Comparison of ENCODE assay signal across 8 mouse cellular contexts in the genomic region with DNA sequence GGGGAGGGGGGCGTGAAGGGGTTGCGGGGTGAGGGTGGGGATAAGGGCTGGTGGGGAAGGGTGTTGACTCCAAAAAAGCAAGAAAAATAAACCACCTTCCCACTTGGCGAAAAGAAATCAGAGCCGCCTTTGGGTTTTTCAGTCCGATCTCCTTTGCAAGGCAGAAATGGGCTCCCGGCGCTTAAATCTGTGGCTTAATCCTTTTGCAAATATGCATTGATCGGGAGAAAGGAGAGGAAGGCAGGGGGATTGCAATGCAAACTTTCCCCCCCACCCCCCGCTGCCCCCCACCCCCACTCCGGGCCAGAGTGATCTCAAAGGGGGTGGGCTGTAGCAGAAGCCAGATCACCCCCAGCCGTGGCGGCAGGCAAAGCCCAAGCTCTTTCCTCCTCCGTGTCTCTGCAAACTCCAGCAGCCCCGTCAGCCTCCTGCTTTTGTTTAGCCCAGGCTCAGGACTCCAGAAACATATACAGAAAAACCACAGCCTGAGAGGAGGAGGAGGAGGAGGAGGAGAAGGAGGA. TPM values are rescaled to one million over a fixed set of nuclear protein-coding genes. Genes with fewer than 3 reads are reported as not detected.
DNase-seq lines count a peak whose midpoint lies in the region; ATAC-seq and TF ChIP-seq lines count a peak whose summit lies in the region.

No protein-coding gene starts in this region.

- H3K9ac ChIP-seq in forebrain, embryonic 11.5 days (ENCODE audit: low read length) = peak overlapping the region; percentile 97
- peak overlapping the region; percentile 92 for H3K9ac ChIP-seq in hindbrain, embryonic 16.5 days (ENCODE audit: low read depth, low read length)
- peak overlapping the region; percentile 95 for H3K9ac ChIP-seq in stomach, embryonic 16.5 days (ENCODE audit: low read length)

- peaks cover 3% of the 10 kb centered on the region; the same call in 1 of the 2 replicates for H3K4me1 ChIP-seq in lung, adult 2 months (ENCODE audit: control insufficient read depth, insufficient read depth, low read length)
- H3K4me1 ChIP-seq in forebrain, embryonic 11.5 days (replicated peaks; ENCODE audit: control insufficient read depth, insufficient read depth, low read length) = peaks cover 3% of the 10 kb centered on the region
- H3K4me1 ChIP-seq in hindbrain, embryonic 16.5 days (ENCODE audit: control insufficient read depth, insufficient read depth, low read depth, low read length) = no peaks in the 10 kb centered on the region
- peaks cover 14% of the 10 kb centered on the region for H3K4me1 ChIP-seq in stomach, embryonic 16.5 days (ENCODE audit: control insufficient read depth, insufficient read depth, low read length)

- H3K4me2 ChIP-seq in forebrain, embryonic 11.5 days (ENCODE audit: low read depth, low read length, severe bottlenecking) = peak overlapping the region; percentile 58
- peak overlapping the region; percentile 69 for H3K4me2 ChIP-seq in hindbrain, embryonic 16.5 days (ENCODE audit: low read length)
- peak overlapping the region; percentile 76 for H3K4me2 ChIP-seq in stomach, embryonic 16.5 days (ENCODE audit: low read depth, low read length)

- peak; percentile 84 for DNase-seq in lung, adult 2 months
- no peak for DNase-seq in lung, postnatal 4 days
- DNase-seq in adrenal gland, postnatal 4 days (ENCODE audit: low spot score in 2 of 2) = peak; percentile 52 to 64
- DNase-seq in forebrain, embryonic 11.5 days (ENCODE audit: low spot score) = peak; percentile 92
- DNase-seq in gastrocnemius, postnatal 25 days = no peak

- WGBS in lung, adult 2 months = 1% methylated on average over 14 of the region's 14 CpGs
- WGBS in forebrain, embryonic 11.5 days = 3% methylated on average over 12 of the region's 14 CpGs
- under 1% methylated on average over 14 of the region's 14 CpGs for WGBS in hindbrain, embryonic 16.5 days
- 0% methylated on average over 14 of the region's 14 CpGs for WGBS in stomach, embryonic 16.5 days

- peak overlapping the region; percentile 66 for H3K4me3 ChIP-seq in lung, adult 2 months (replicated peaks; ENCODE audit: extremely low read depth, low read depth, low read length)
- peak overlapping the region; percentile 87 for H3K4me3 ChIP-seq in forebrain, embryonic 11.5 days (ENCODE audit: low read depth, low read length)
- peak overlapping the region; percentile 79 for H3K4me3 ChIP-seq in hindbrain, embryonic 16.5 days (ENCODE audit: low read length)
- peak overlapping the region; percentile 88 for H3K4me3 ChIP-seq in stomach, embryonic 16.5 days (replicated peaks; ENCODE audit: low read length)

- peak overlapping the region; percentile 100 for H3K27ac ChIP-seq in forebrain, embryonic 11.5 days (ENCODE audit: low read depth, low read length)
- H3K27ac ChIP-seq in hindbrain, embryonic 16.5 days (ENCODE audit: low read depth, low read length) = peak overlapping the region; percentile 98
- H3K27ac ChIP-seq in stomach, embryonic 16.5 days (ENCODE audit: low read length) = peak overlapping the region; percentile 100

- H3K9me3 ChIP-seq in forebrain, embryonic 11.5 days (ENCODE audit: control insufficient read depth, low read length) = no peaks in the 10 kb centered on the region
- H3K9me3 ChIP-seq in hindbrain, embryonic 16.5 days (ENCODE audit: control insufficient read depth, low read length) = no peaks in the 10 kb centered on the region
- H3K9me3 ChIP-seq in stomach, embryonic 16.5 days (replicated peaks; ENCODE audit: control insufficient read depth, low read length) = no peaks in the 10 kb centered on the region

- no peaks in the 10 kb centered on the region for H3K36me3 ChIP-seq in forebrain, embryonic 11.5 days (ENCODE audit: control insufficient read depth, insufficient read depth, low read length)
- H3K36me3 ChIP-seq in hindbrain, embryonic 16.5 days (ENCODE audit: control insufficient read depth, insufficient read depth, low read length) = no peaks in the 10 kb centered on the region
- H3K36me3 ChIP-seq in stomach, embryonic 16.5 days (ENCODE audit: control insufficient read depth, insufficient read depth, low read length) = no peaks in the 10 kb centered on the region

- no peak for TF ChIP-seq CTCF in lung, adult 2 months (IDR thresholded peaks at IDR 0.05; ENCODE audit: insufficient read depth, low read length)

- ATAC-seq in forebrain, embryonic 11.5 days (replicated peaks; ENCODE audit: low FRiP score) = peak; percentile 92
- ATAC-seq in hindbrain, embryonic 16.5 days = peak; percentile 93
- ATAC-seq in megakaryocyte progenitor cell, adult 5-6 weeks (replicated peaks; ENCODE audit: poor library complexity) = peak; percentile 33
- peak; percentile 90 for ATAC-seq in stomach, embryonic 16.5 days (ENCODE audit: insufficient read depth, low FRiP score)

- peak; percentile 91 for TF ChIP-seq POLR2A in lung, adult 2 months (IDR thresholded peaks at IDR 0.05; ENCODE audit: borderline replicate concordance, extremely low read depth, low read depth, low read length)

- H3K27me3 ChIP-seq in forebrain, embryonic 11.5 days (ENCODE audit: control insufficient read depth, insufficient read depth, low read length) = no peaks in the 10 kb centered on the region
- H3K27me3 ChIP-seq in hindbrain, embryonic 16.5 days (replicated peaks; ENCODE audit: control insufficient read depth, insufficient read depth, low read length) = no peaks in the 10 kb centered on the region
- H3K27me3 ChIP-seq in stomach, embryonic 16.5 days (ENCODE audit: control insufficient read depth, insufficient read depth, low read length) = no peaks in the 10 kb centered on the region

RNA-seq across cellular contexts. Expression of a gene that starts 0.3 kb away (rescaled TPM):
- polyA plus RNA-seq in lung, adult 2 months (2012; rRNA removed) = 45.2 and 56.8 TPM in 2 replicates
- total RNA-seq in adrenal gland, postnatal 4 days (2021) = 100 to 1,000 TPM; 202 to 226 TPM
- 45.8 and 51.1 TPM in 2 replicates for polyA plus RNA-seq in forebrain, embryonic 11.5 days (2014; fragmentation: Nextera tagmentation; extraction: Ambion mirVana)
- 36.0 and 38.9 TPM in 2 replicates for polyA plus RNA-seq in hindbrain, embryonic 16.5 days (2015; fragmentation: Nextera tagmentation; extraction: Ambion mirVana)
- 7.7 and 10.7 TPM in 2 replicates for total RNA-seq in megakaryocyte progenitor cell, adult 5-6 weeks (2015)
- total RNA-seq in megakaryocyte progenitor cell, adult 5-6 weeks (2017) = 2.5 and 5.1 TPM in 2 replicates
- 32.4 and 35.6 TPM in 2 replicates for polyA plus RNA-seq in stomach, embryonic 16.5 days (2015; fragmentation: Nextera tagmentation; extraction: Ambion mirVana)
- 10 to 100 TPM; 19.3 to 19.9 TPM for total RNA-seq in gastrocnemius, postnatal 25 days (2021)

Comparison
In these comparisons a context has a peak if more than half of its experiments do, and no peak if none do; other contexts are left out.
1. DNase-seq: peak in lung, adult 2 months (single experiment), adrenal gland, postnatal 4 days (2 of 2) and forebrain, embryonic 11.5 days (single experiment); none in lung, postnatal 4 days (0 of 2) and gastrocnemius, postnatal 25 days (single experiment).
2. ATAC-seq: peak in every context shown above with its lines; median percentile 93 in hindbrain, embryonic 16.5 days; 92 in forebrain, embryonic 11.5 days; 90 in stomach, embryonic 16.5 days; 33 in megakaryocyte progenitor cell, adult 5-6 weeks.
3. Peak in every context shown above with its lines, with median percentiles within 50 percentile points of each other: H3K4me3 ChIP-seq, H3K27ac ChIP-seq, H3K4me2 ChIP-seq and H3K9ac ChIP-seq.